Mouse (Mus musculus): ENCODE results near the gene Fam213a.
"Not testable (repeated sequence)": the region's sequence is repeated elsewhere in the genome, so short reads cannot be mapped to it uniquely, and the experiment has no call there.

Gene Fam213a

DNA sequence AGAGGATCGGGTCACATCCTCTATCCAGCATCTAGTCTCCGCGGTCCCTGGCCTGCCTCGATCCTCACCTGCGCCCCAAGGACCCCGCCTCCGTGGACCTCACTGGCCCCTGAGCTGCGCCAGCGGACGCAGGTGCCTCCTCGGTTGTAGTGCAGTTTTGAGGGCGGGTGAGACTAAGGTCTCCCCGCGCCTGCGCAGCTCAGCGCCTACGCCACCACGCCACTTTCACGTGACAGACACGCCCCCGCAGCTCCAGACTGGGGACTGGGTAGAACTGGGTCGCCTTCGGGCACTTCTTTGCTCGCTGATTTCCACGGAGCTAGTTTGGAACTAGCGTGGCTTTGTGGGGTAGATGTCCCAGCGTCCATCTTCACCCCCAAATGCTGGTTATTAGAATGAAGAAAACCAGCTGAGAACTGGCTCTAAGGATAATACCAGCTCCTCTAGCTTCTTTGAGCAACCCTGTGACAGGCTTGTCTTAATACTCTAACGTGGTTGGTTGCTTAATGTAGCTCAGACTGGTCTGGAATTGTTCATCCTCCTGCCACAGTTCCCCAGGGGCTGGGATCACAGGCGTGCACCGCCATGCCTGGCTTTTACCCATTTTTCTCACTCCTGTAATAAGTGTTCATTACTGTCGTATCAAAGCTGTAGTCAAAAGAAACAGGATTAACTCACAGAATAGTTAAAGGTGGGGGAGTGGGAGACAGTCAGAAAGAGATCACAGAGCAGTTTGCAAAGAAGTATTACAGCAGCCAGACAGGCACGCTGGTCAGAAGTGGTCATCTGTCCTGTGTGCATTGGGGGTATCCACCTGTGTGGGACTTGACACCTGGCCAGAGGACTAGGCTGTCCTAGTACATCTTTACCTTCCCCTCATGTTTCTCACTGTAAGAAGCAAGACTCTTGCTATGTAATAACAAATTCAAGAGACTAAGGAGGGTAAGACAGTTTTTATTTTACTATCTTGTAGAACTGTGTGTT is at the start of gene Fam213a:
Gene Fam213a (minus strand): TSS at position 159 of the 984 bp plus-strand sequence.
- peak; percentile 76 to 89 for DNase-seq (ENCODE audit: low spot score in 2 of 2)

GRCm38 (mm10) chr14:41053190-41053589 is 39.6 kb upstream of the Fam213a start:
- not testable (repeated sequence) for DNase-seq (ENCODE audit: low spot score in 2 of 2)

DNA sequence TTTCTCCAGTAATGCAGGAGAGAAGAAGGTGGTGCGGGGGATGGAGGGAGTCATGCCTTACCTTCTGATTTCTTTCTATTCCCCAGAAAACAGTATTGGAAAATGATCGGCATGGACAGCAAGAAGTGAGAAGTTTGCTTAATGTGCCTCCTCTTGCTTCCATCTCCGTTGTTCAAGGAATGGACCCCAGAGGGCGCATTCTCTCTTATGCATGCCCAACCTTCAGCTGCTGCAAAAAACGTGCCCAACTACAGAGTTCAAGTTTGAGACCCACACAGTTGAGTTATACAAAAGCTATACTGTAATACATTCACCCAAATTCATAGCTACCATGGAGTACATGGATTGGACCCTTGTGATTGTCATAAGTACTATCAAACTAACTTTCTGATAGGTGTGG is 38.9 kb upstream of the Fam213a start:
- DNase-seq (ENCODE audit: low spot score in 2 of 2): no peak

- DNase-seq (ENCODE audit: low spot score in 2 of 2): no peak
Measured at GRCm38 (mm10) chr14:41050471-41050870, 36.9 kb upstream of the Fam213a start.

- DNase-seq (ENCODE audit: low spot score in 2 of 2): no peak
Measured at GRCm38 (mm10) chr14:41047402-41047801, 33.8 kb upstream of the Fam213a start.

DNA sequence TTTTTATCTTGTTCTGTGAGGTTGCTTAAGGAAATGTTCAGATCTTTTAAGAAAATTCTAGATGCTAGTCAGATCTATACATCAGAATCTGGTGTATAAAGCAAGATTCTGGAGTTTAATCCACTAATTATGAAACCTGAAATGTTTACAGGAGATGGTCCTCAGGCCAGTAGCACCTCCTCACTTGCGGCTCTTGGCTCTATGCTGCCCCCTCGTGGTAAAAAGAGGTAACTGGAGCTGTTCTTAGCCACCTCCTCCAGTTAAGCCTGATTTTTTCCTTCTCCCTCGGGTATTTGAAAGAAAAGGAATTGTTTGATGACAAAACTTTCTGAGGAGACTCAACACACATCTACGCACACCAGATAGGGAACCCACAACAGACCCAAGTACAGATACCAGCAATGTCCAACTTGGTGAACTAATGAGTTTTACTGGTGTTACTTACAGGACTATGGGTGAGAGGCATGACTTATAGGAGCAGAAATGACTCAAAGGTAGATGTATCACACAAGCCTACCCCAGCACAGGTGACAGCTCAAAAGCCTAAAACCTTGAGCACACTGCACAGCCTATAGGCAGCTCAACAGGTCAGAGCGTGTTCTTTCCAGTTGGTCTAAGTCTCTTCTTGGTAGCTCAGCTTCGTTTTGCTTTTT is 21.7 kb upstream of the Fam213a start:
- DNase-seq (ENCODE audit: low spot score in 2 of 2): peak; percentile 23 to 53

DNA sequence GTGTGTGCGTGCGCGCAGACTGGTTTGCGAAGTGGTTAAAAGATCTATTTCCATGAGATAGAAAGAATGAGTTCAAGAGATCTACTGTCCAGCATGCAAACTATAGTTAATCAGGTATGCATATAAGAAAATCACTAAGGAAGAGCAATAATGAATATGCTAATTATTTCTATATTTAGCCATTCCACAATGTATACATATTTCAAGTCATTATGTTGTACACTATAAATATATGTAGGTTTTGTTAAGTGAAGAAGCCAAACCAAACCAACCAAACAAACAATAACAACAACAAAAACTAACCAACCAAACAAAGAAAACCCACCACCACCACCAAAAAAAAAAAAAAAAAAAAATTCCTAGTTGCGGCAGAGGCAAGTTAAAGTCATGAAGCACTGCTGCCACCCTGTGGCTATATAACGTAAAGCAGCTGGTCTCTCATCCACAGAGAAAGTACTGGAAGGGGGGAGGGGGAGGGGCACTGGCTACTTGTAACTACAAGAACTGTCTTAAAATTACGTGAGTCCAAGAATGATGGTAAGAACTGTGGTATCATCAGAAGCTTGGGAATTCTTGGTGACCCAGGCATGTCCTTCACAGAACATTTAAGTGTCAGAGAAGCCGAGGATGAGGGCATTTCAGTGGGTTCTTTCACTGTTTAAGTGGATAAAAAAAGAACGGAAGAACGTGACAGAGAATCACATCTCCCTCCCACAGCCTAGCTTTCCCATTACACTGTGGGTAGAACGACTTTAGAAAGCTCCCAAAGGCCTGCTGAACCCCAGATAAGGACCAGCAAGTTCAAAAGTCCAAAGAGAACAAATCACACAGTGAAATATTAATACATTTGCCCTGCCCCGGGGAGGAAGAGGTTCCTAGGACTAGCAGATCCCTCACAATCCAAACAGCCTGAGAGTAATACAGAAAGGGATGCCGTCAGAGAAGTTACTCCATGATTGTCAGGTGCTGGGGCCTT is 19.8 kb upstream of the Fam213a start:
- peak; percentile 40 to 70 for DNase-seq (ENCODE audit: low spot score in 2 of 2)

GRCm38 (mm10) chr14:41030989-41031513 is 17.5 kb upstream of the Fam213a start:
- no peak for DNase-seq (ENCODE audit: low spot score in 2 of 2)

GRCm38 (mm10) chr14:41029303-41029702 is 15.7 kb upstream of the Fam213a start:
- no peak for DNase-seq (ENCODE audit: low spot score in 2 of 2)

- DNase-seq (ENCODE audit: low spot score in 2 of 2): no peak
Measured at GRCm38 (mm10) chr14:41025594-41026284, 12.2 kb upstream of the Fam213a start.

DNA sequence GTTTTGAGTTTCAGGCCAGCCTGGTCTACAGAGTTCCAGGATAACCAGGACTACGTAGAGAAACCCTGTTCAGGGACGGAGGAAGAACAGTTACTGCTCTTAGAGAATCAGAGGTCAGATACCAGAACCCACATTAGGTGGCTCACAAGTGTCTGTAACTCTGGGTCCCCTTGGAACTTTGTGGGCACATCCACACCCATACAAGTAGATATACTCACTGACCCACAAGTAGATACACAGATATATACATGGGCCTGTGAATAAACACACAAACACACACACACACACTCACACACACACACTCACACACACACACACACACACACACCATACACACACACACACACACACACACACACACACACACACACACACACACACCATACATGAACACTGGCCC is 11.5 kb upstream of the Fam213a start:
- DNase-seq (ENCODE audit: low spot score in 2 of 2): no peak

DNA sequence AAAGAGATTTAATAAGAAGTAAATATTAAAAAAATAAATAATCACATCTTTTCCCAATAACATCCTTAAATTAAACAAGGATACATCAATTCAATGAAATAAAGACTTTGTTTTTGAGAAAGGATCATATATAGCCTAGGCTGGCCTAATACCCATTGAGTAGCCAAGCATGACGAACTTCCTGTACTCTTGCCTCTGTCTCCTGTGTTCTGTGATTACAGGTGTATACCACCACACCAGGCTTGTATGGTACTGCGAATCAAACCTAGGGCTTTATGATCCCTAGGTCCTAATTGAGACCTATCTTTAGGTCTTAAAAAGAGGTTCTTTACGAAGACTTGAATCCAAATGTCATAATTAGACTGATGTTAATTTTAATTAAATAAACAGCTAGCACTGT is 7.7 kb upstream of the Fam213a start:
- no peak for DNase-seq (ENCODE audit: low spot score in 2 of 2)

GRCm38 (mm10) chr14:41017460-41017859 is 3.9 kb upstream of the Fam213a start:
- no peak for DNase-seq (ENCODE audit: low spot score in 2 of 2)

- DNase-seq (ENCODE audit: low spot score in 2 of 2): no peak
Measured at GRCm38 (mm10) chr14:41014701-41015240, 1.2 kb upstream of the Fam213a start.

GRCm38 (mm10) chr14:41013143-41013542 is 445 bp downstream of the Fam213a start:
- no peak for DNase-seq (ENCODE audit: low spot score in 2 of 2)

DNA sequence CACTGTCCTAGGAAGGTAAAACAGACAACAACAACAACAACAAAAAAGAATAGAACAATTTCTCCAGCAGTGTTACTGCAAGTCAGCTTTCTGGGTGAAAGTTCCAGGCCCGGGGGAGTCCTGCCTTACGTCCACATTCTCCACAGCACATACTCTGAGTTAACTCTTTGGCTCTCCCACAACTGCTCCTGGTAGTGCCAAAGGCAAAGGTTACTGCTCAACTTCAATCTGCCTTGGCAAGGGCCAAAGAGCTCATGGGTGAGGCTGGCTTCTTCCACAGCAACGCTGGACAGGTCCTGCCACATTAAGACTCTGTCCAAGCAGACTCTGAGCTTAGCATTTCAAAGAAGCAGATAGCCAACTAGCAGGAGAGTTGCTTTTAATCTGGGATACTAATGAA is 1.7 kb downstream of the Fam213a start:
- no peak for DNase-seq (ENCODE audit: low spot score in 2 of 2)

DNA sequence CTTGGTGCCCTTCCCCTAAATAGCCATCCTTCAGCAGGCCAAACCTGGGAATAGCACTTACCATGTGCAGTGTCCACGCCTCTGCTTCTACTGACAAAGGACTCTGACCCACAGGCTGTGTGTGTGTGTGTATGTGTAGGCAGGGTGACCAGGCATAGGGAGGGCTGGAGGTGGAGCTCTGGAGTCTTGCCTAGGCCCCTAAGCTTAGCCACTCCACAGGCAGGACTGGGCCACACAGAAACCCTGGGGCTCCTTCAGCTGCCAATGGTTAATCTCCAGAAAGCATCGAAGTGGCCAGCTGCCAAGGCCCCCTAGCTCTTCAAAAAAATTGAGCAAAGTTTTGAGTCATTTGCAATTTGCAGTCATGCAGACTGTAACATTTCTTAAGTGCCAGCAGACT is 5.5 kb downstream of the Fam213a start:
- no peak for DNase-seq (ENCODE audit: low spot score in 2 of 2)

DNA sequence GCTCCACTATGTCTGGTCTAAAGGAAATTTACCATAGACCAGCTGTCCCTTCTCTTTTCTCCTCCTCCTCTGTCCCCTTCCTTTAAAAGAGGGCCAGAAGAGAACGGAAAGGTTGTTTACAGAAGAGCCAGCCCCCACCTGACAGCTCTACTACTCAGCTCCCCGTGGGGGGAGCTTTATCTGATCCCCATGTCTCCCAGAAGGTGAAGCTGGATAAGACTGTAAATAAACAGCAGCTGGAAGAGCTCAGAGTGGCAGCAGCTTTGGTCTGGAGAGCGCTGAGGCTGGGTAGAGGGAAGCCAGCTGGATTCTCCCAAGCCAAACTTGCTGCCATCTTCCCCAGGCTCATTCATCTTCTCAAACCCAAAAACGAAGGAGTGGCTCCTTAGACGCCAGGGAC is 5.9 kb downstream of the Fam213a start:
- DNase-seq (ENCODE audit: low spot score in 2 of 2): no peak

GRCm38 (mm10) chr14:41006899-41007298 is 6.7 kb downstream of the Fam213a start:
- no peak for DNase-seq (ENCODE audit: low spot score in 2 of 2)

GRCm38 (mm10) chr14:41006263-41006662 is 7.3 kb downstream of the Fam213a start:
- no peak for DNase-seq (ENCODE audit: low spot score in 2 of 2)

DNA sequence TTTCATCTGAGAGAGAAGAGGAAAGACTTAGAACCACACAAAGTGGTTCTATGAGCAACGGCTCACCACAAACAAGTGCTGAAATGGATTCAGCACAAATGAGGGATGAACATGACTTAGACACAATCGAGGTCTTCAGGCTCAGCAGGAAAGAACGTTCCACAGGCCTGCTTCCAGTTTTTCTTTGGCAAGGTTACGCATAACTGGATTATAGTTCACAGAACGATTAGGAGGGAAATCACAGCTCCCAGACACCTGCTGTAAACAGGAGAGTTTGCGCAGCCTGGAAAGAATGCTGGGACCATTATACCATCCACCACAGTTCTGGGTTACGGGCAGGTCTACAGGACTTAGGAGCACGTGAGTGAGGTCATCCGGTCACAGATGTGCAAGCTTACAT is 7.9 kb downstream of the Fam213a start:
- no peak for DNase-seq (ENCODE audit: low spot score in 2 of 2)

Data from natural killer cell, adult 2 months (primary cell).